In genomic region chr19:6412798-6413197, GRCm38 (mm10) we compare ENCODE assay signal across 22 mouse cellular contexts. TPM values are rescaled to one million over a fixed set of nuclear protein-coding genes. Genes with fewer than 3 reads are reported as not detected.
DNase-seq lines count a peak whose midpoint lies in the region; ATAC-seq and TF ChIP-seq lines count a peak whose summit lies in the region.
"Had no signal": no experiment of that assay in that cellular context is flagged by ENCODE, and none has a peak within 500 bp of the region (broad histone marks: within the 10 kb centered on the region; RNA-seq: fewer than 3 reads in every experiment).

No protein-coding gene starts in this region.

- no peak overlapping the region for H3K27ac ChIP-seq in kidney, embryonic 16.5 days (ENCODE audit: low read length)
- peak overlapping the region; percentile 32; the same call in 1 of the 2 replicates for H3K27ac ChIP-seq in ES-E14 (ENCODE audit: insufficient read depth, low read depth, low read length, poor library complexity, severe bottlenecking)
- peak overlapping the region; percentile 7; the same call in 1 of the 2 replicates for H3K27ac ChIP-seq in limb, embryonic 10.5 days
- H3K27ac ChIP-seq: hindbrain, postnatal 0 days; liver, embryonic 13.5 days had no signal

- peaks cover 22% of the 10 kb centered on the region for H3K4me1 ChIP-seq in kidney, embryonic 16.5 days (ENCODE audit: insufficient read depth, low read length)
- peaks cover 15 to 49% of the 10 kb centered on the region in 2 experiments for H3K4me1 ChIP-seq in ES-E14 (ENCODE audit: control insufficient read depth in 2 of 2, insufficient read depth in 2 of 2, low read length in 2 of 2, poor library complexity in 1 of 2)
- peaks cover 37% of the 10 kb centered on the region for H3K4me1 ChIP-seq in limb, embryonic 10.5 days

- H3K9me3 ChIP-seq in kidney, embryonic 16.5 days (ENCODE audit: low read length): no peaks in the 10 kb centered on the region
- H3K9me3 ChIP-seq in ES-E14 (ENCODE audit: control insufficient read depth, insufficient read depth, low read depth, low read length): no peaks in the 10 kb centered on the region
- no peaks in the 10 kb centered on the region for H3K9me3 ChIP-seq in limb, embryonic 10.5 days (replicated peaks)
- H3K9me3 ChIP-seq: liver, embryonic 13.5 days had no signal

- 51% methylated on average over 14 of the region's 14 CpGs for WGBS in kidney, embryonic 16.5 days
- 60% methylated on average over 14 of the region's 14 CpGs for WGBS in limb, embryonic 10.5 days

- peak; percentile 97 for DNase-seq in heart, adult 11 months
- DNase-seq in heart, postnatal 4 days: no peak
- peak; percentile 26 to 47 for DNase-seq in kidney, postnatal 4 days
- DNase-seq in ES-E14 (ENCODE audit: low read depth, low spot score): no peak
- DNase-seq in limb, embryonic 10.5 days (ENCODE audit: low spot score): no peak
- no peak for DNase-seq in lung, postnatal 10 days
- DNase-seq: adrenal gland, adult 2 months; B cell, adult 2 months; cerebellum, adult 18-20 months; cerebellum, postnatal 25 days; forebrain, postnatal 0 days; kidney, adult 11 months; kidney, postnatal 25 days; liver, embryonic 13.5 days; lung, adult 2 months; midbrain, embryonic 14.5 days; thymus, postnatal 25 days had no signal

- no peaks in the 10 kb centered on the region for H3K27me3 ChIP-seq in kidney, embryonic 16.5 days (ENCODE audit: insufficient read depth, low read length)
- H3K27me3 ChIP-seq in limb, embryonic 10.5 days (ENCODE audit: low read depth, poor library complexity, severe bottlenecking): peaks cover 62% of the 10 kb centered on the region
- H3K27me3 ChIP-seq: CH12.LX had no signal

- in situ Hi-C loops in ES-E14 (cut with MboI; ENCODE audit: low sequenced_read_pairs in 2 of 2, unreplicated experiment in 2 of 2): no loop called here

- no peaks in the 10 kb centered on the region for H3K36me3 ChIP-seq in kidney, embryonic 16.5 days (ENCODE audit: insufficient read depth, low read length)
- peaks cover 2% of the 10 kb centered on the region; the same call in 1 of the 2 replicates for H3K36me3 ChIP-seq in ES-E14 (ENCODE audit: control insufficient read depth, insufficient read depth, low read length, poor library complexity, severe bottlenecking)
- no peaks in the 10 kb centered on the region for H3K36me3 ChIP-seq in limb, embryonic 10.5 days

- no peak overlapping the region for H3K4me3 ChIP-seq in kidney, embryonic 16.5 days (ENCODE audit: low read length)
- peak overlapping the region; percentile 11 to 61 for H3K4me3 ChIP-seq in ES-E14 (ENCODE audit: insufficient read depth in 1 of 2, low read depth in 1 of 2, low read length in 2 of 2, poor library complexity in 1 of 2, severe bottlenecking in 1 of 2)
- 0 out of 2 replicates have a peak overlapping the region, but pooled peaks have one; percentile 2 for H3K4me3 ChIP-seq in limb, embryonic 10.5 days
- H3K4me3 ChIP-seq: liver, embryonic 13.5 days had no signal

- H3K9ac ChIP-seq in kidney, embryonic 16.5 days (replicated peaks; ENCODE audit: low read length): no peak overlapping the region
- peak overlapping the region; percentile 65; the same call in 1 of the 2 replicates for H3K9ac ChIP-seq in ES-E14 (ENCODE audit: insufficient read depth, low read depth, low read length, poor library complexity, severe bottlenecking)
- H3K9ac ChIP-seq: forebrain, postnatal 0 days; liver, embryonic 13.5 days had no signal

- no peak overlapping the region; the same call in 1 of the 2 replicates for H3K4me2 ChIP-seq in kidney, embryonic 16.5 days (replicated peaks; ENCODE audit: low read depth, low read length)
- H3K4me2 ChIP-seq: heart, embryonic 11.5 days; liver, embryonic 13.5 days had no signal

- no peak for ATAC-seq in kidney, embryonic 16.5 days (ENCODE audit: low FRiP score, low TSS enrichment)
- ATAC-seq: forebrain, postnatal 0 days; hindbrain, postnatal 0 days had no signal

TF ChIP-seq in ES-E14, 5 proteins besides CTCF, POLR2A, EP300 and RAD21:
- TF ChIP-seq CHD2 (IDR thresholded peaks at IDR 0.05; ENCODE audit: low read depth, low read length) (no peak), MAFK (IDR thresholded peaks at IDR 0.05; ENCODE audit: insufficient read depth, low read depth, low read length) (no peak), ZNF384 (IDR thresholded peaks at IDR 0.05; ENCODE audit: low read depth, low read length) (no peak), HCFC1 (IDR thresholded peaks at IDR 0.05; ENCODE audit: borderline replicate concordance, insufficient read depth, low read length) (no peak), ZC3H11A (IDR thresholded peaks at IDR 0.05; ENCODE audit: borderline replicate concordance, low read depth, low read length) (no peak)
TF ChIP-seq in ES-E14: peak in this region for 0.

RNA-seq across cellular contexts. Expression of gene Nrxn2, which starts 5.7 kb away (rescaled TPM):
- total RNA-seq in heart, postnatal 4 days (2021): 1 to 10 TPM; 3.5 to 3.7 TPM
- polyA plus RNA-seq in kidney, embryonic 16.5 days (2015; fragmentation: Nextera tagmentation; extraction: Ambion mirVana): 6.0 and 6.2 TPM in 2 replicates
- total RNA-seq in ES-E14 (2012; rRNA removed): 9.5 and 17.1 TPM in 2 replicates
- 0.78 and 1.5 TPM in 2 replicates for polyA plus RNA-seq in limb, embryonic 10.5 days (2016; fragmentation: Nextera tagmentation; extraction: Ambion mirVana)
- total RNA-seq: megakaryocyte, adult 5-6 weeks had no signal

RNA-seq across cellular contexts. Expression of gene Rasgrp2, which starts 13.7 kb away (rescaled TPM):
- 10 to 100 TPM; 42.6 to 45.1 TPM for total RNA-seq in heart, postnatal 4 days (2021)
- 105 and 121 TPM in 2 replicates for polyA plus RNA-seq in kidney, embryonic 16.5 days (2015; fragmentation: Nextera tagmentation; extraction: Ambion mirVana)
- 81.7 and 139 TPM in 2 replicates for total RNA-seq in ES-E14 (2012; rRNA removed)
- polyA plus RNA-seq in limb, embryonic 10.5 days (2016; fragmentation: Nextera tagmentation; extraction: Ambion mirVana): 14.6 and 16.7 TPM in 2 replicates

RNA-seq across cellular contexts. Expression of gene Pygm, which starts 28.6 kb away (rescaled TPM):
- 100 to 1,000 TPM; 455 to 466 TPM for total RNA-seq in heart, postnatal 4 days (2021)
- polyA plus RNA-seq in kidney, embryonic 16.5 days (2015; fragmentation: Nextera tagmentation; extraction: Ambion mirVana): 36.2 and 38.3 TPM in 2 replicates
- 3.7 and 4.6 TPM in 2 replicates for total RNA-seq in ES-E14 (2012; rRNA removed)
- polyA plus RNA-seq in limb, embryonic 10.5 days (2016; fragmentation: Nextera tagmentation; extraction: Ambion mirVana): 2.5 and 3.0 TPM in 2 replicates

RNA-seq across cellular contexts. Expression of gene Sf1, which starts 49.3 kb away (rescaled TPM):
- total RNA-seq in heart, postnatal 4 days (2021): 100 to 1,000 TPM; 181 to 188 TPM
- 132 and 150 TPM in 2 replicates for polyA plus RNA-seq in kidney, embryonic 16.5 days (2015; fragmentation: Nextera tagmentation; extraction: Ambion mirVana)
- 150 and 164 TPM in 2 replicates for total RNA-seq in ES-E14 (2012; rRNA removed)
- 193 and 206 TPM in 2 replicates for polyA plus RNA-seq in limb, embryonic 10.5 days (2016; fragmentation: Nextera tagmentation; extraction: Ambion mirVana)

Comparison
In these comparisons a context has a peak if more than half of its experiments do, and no peak if none do; other contexts are left out.
1. DNase-seq: peak in heart, adult 11 months (single experiment) and kidney, postnatal 4 days (2 of 2); none in heart, postnatal 4 days (single experiment), ES-E14 (single experiment), limb, embryonic 10.5 days (single experiment) and lung, postnatal 10 days (single experiment).
2. RNA of gene Pygm, which starts 28.6 kb away (total RNA-seq): 455 to 466 TPM in heart, postnatal 4 days; 3.7 to 4.6 TPM in ES-E14; every median in the first group is over 10 times any median in the second.